Mouse (Mus musculus) heart, embryonic 11.5 days (tissue): ENCODE measurements around the gene Mag. TPM values are rescaled to one million over a fixed set of nuclear protein-coding genes. Genes with fewer than 3 reads are reported as not detected.

Source experiments
- polyA plus RNA-seq: library from polyadenylated mRNA; unstranded; fragments of >200 nt; fragmentation: Nextera tagmentation; extraction: Ambion mirVana; gene quantifications from 2 replicates; pipeline ENCODE4 v1.2.1, GENCODE M21; 2014

Mag gene
- polyA plus RNA-seq, 1 experiment from 2014 or later = 0.09 TPM

Other genes with a start within 250 kb of the Mag start
- gene Haus5, start 249.9 kb downstream of the Mag start, polyA plus RNA-seq = 35.0 and 37.6 TPM in 2 replicates
- not detected in 2 replicates for gene Pmis2, start 243.3 kb downstream of the Mag start, polyA plus RNA-seq
- 0.70 and 1.6 TPM in 2 replicates for gene 2200002J24Rik, start 215.9 kb downstream of the Mag start, polyA plus RNA-seq
- gene Atp4a, start 202.7 kb downstream of the Mag start, polyA plus RNA-seq = 0.17 and 1.4 TPM in 2 replicates
- gene Tmem147, start 185.3 kb downstream of the Mag start, polyA plus RNA-seq = 172 and 173 TPM in 2 replicates
- 0.25 and 0.36 TPM in 2 replicates for gene Gapdhs, start 171.2 kb downstream of the Mag start, polyA plus RNA-seq
- gene Sbsn, start 163.4 kb downstream of the Mag start, polyA plus RNA-seq = 0.49 and 0.56 TPM in 2 replicates
- 1.1 and 1.2 TPM in 2 replicates for gene Dmkn, start 151.1 kb downstream of the Mag start, polyA plus RNA-seq
- not detected in 2 replicates for gene Krtdap, start 127.0 kb downstream of the Mag start, polyA plus RNA-seq
- not detected in 2 replicates for gene Ffar2, start 91.1 kb downstream of the Mag start, polyA plus RNA-seq
- not detected in 2 replicates for gene Ffar3, start 58.7 kb downstream of the Mag start, polyA plus RNA-seq
- not detected in 2 replicates for gene Ffar1, start 53.3 kb downstream of the Mag start, polyA plus RNA-seq
- not detected in 2 replicates for gene Cd22, start 34.5 kb downstream of the Mag start, polyA plus RNA-seq
- not detected in 2 replicates for gene Hamp2, start 9.8 kb upstream of the Mag start, polyA plus RNA-seq
- not detected in 2 replicates for gene Hamp, start 29.2 kb upstream of the Mag start, polyA plus RNA-seq
- gene Usf2, start 41.9 kb upstream of the Mag start, polyA plus RNA-seq = 18.8 and 19.6 TPM in 2 replicates
- 11.6 and 14.4 TPM in 2 replicates for gene Lsr, start 58.6 kb upstream of the Mag start, polyA plus RNA-seq
- 0.72 and 0.89 TPM in 2 replicates for gene Fam187b, start 58.9 kb upstream of the Mag start, polyA plus RNA-seq
- gene Fxyd5, start 127.6 kb upstream of the Mag start, polyA plus RNA-seq = 30.3 and 38.5 TPM in 2 replicates
- 2.5 and 4.9 TPM in 2 replicates for gene Fxyd7, start 136.6 kb upstream of the Mag start, polyA plus RNA-seq
- gene Fxyd1, start 142.3 kb upstream of the Mag start, polyA plus RNA-seq = 566 and 581 TPM in 2 replicates
- gene Lgi4, start 144.5 kb upstream of the Mag start, polyA plus RNA-seq = 0.13 and 0.34 TPM in 2 replicates
- 0.38 and 1.8 TPM in 2 replicates for gene Fxyd3, start 161.8 kb upstream of the Mag start, polyA plus RNA-seq
- gene Hpn, start 200.4 kb upstream of the Mag start, polyA plus RNA-seq = 2.7 and 3.3 TPM in 2 replicates
- 3.0 TPM in 2 replicates for gene Scn1b, start 212.1 kb upstream of the Mag start, polyA plus RNA-seq
- 49.0 and 55.9 TPM in 2 replicates for gene Gramd1a, start 241.0 kb upstream of the Mag start, polyA plus RNA-seq